Mouse (Mus musculus) kidney, embryonic 14.5 days (tissue): ENCODE measurements around the gene Picalm. TPM values are rescaled to one million over a fixed set of nuclear protein-coding genes. Genes with fewer than 3 reads are reported as not detected.

Experiments
- ATAC-seq: fragments of 200-750 bp; cut with Nextera tagmentation; 2 replicates; pipeline ENCODE4 v1.8.0; 2017; ENCODE audit warnings: moderate number of reproducible peaks, mild to moderate bottlenecking, moderate TSS enrichment, moderate library complexity; ENCODE audit not compliant: low FRiP score, low TSS enrichment
- H3K27ac ChIP-seq: fragments of 300-500 bp; sonication (generic); 2 replicates; pipeline ENCODE4 v1.5.1; 2014; ENCODE audit warnings: low read depth, mild to moderate bottlenecking, low read length, moderate library complexity, mixed read lengths
- H3K27me3 ChIP-seq: fragments of 300-500 bp; sonication (generic); 2 replicates; pipeline ENCODE4 v1.6.1; 2014; ENCODE audit warnings: mild to moderate bottlenecking, low read length; ENCODE audit not compliant: control insufficient read depth, insufficient read depth
- H3K36me3 ChIP-seq: fragments of 300-500 bp; sonication (generic); 2 replicates; pipeline ENCODE4 v1.6.1; 2014; ENCODE audit warnings: low read length, mixed read lengths; ENCODE audit not compliant: control insufficient read depth, insufficient read depth
- H3K4me1 ChIP-seq: fragments of 300-500 bp; sonication (generic); 2 replicates; pipeline ENCODE4 v1.6.1; 2014; ENCODE audit warnings: low read length, mixed read lengths; ENCODE audit not compliant: control insufficient read depth, insufficient read depth
- H3K4me2 ChIP-seq: fragments of 300-500 bp; sonication (generic); replicated peaks from 2 replicates; pipeline ENCODE4 v1.6.1; 2014; ENCODE audit warnings: low read depth, mild to moderate bottlenecking, low read length
- H3K4me3 ChIP-seq: fragments of 300-500 bp; sonication (generic); 2 replicates; pipeline ENCODE4 v1.5.1; 2014; ENCODE audit warnings: mild to moderate bottlenecking, low read length
- H3K9ac ChIP-seq: fragments of 300-500 bp; sonication (generic); 2 replicates; pipeline ENCODE4 v1.6.1; 2014; ENCODE audit warnings: low read depth, mild to moderate bottlenecking, low read length, moderate library complexity
- H3K9me3 ChIP-seq: fragments of 300-500 bp; sonication (generic); 2 replicates; pipeline ENCODE4 v1.6.1; 2016; ENCODE audit warnings: low read length; ENCODE audit not compliant: control insufficient read depth
- WGBS: fragments of 180-500 bp; shearing (Covaris S2); extraction: QIAGEN DNeasy Blood & Tissue Kit; methylation state at CpG from one replicate; pipeline ENCODE4 v1.1.7; 2014; 5-methylcytosine and 5-hydroxymethylcytosine counted together
- polyA plus RNA-seq: library from polyadenylated mRNA; unstranded; fragments of >200 nt; fragmentation: Nextera tagmentation; extraction: Ambion mirVana; gene quantifications from 2 replicates; pipeline ENCODE4 v1.2.1, GENCODE M21; 2014

Gene Picalm
- polyA plus RNA-seq, 1 experiment from 2014 or later = 52.1 TPM

- H3K27ac ChIP-seq = no peak overlapping the region; the same call in 1 of the 2 replicates
- H3K9me3 ChIP-seq = no peaks in the 10 kb centered on the region
- no peaks in the 10 kb centered on the region for H3K36me3 ChIP-seq
- H3K4me3 ChIP-seq = no peak overlapping the region
- H3K9ac ChIP-seq = no peak overlapping the region
- 54% methylated on average over 2 of the region's 2 CpGs for WGBS
- H3K27me3 ChIP-seq = no peaks in the 10 kb centered on the region
- no peak overlapping the region for H3K4me2 ChIP-seq
- peaks cover 22% of the 10 kb centered on the region; the same call in 1 of the 2 replicates for H3K4me1 ChIP-seq
- ATAC-seq = no peak
These were observed 15.0 kb downstream of the Picalm start for GRCm38 (mm10) chr7:90144971-90145370.

GRCm38 (mm10) chr7:90145376-90145775 is 15.4 kb downstream of the Picalm start:
- Histone ChIP-seq H3K27me3 (no peaks in the 10 kb centered on the region), H3K4me2 (0 out of 2 replicates have a peak overlapping the region, but pooled peaks have one; percentile 4), H3K4me1 (peaks cover 22% of the 10 kb centered on the region; the same call in 1 of the 2 replicates), H3K4me3 (no peak overlapping the region), H3K27ac (no peak overlapping the region), H3K36me3 (no peaks in the 10 kb centered on the region), H3K9me3 (no peaks in the 10 kb centered on the region), H3K9ac (no peak overlapping the region)
- no peak for ATAC-seq

GRCm38 (mm10) chr7:90145897-90146296 is 15.9 kb downstream of the Picalm start:
- H3K36me3 ChIP-seq = no peaks in the 10 kb centered on the region
- no peak overlapping the region for H3K4me3 ChIP-seq
- 35% methylated on average over 4 of the region's 4 CpGs for WGBS
- H3K27me3 ChIP-seq = no peaks in the 10 kb centered on the region
- no peak overlapping the region for H3K9ac ChIP-seq
- peak overlapping the region; percentile 56; the same call in 1 of the 2 replicates for H3K27ac ChIP-seq
- H3K4me2 ChIP-seq = 0 out of 2 replicates have a peak overlapping the region, but pooled peaks have one; percentile 13
- H3K9me3 ChIP-seq = no peaks in the 10 kb centered on the region
- H3K4me1 ChIP-seq = peaks cover 22% of the 10 kb centered on the region; the same call in 1 of the 2 replicates
- no peak for ATAC-seq

- 70% methylated on average over 1 of the region's 1 CpGs for WGBS
- Histone ChIP-seq H3K4me3 (no peak overlapping the region), H3K4me2 (0 out of 2 replicates have a peak overlapping the region, but pooled peaks have one; percentile 13), H3K27me3 (no peaks in the 10 kb centered on the region), H3K36me3 (no peaks in the 10 kb centered on the region), H3K9ac (no peak overlapping the region), H3K27ac (peak overlapping the region; percentile 56; the same call in 1 of the 2 replicates), H3K9me3 (no peaks in the 10 kb centered on the region), H3K4me1 (peaks cover 22% of the 10 kb centered on the region; the same call in 1 of the 2 replicates)
- no peak for ATAC-seq
These were observed 16.3 kb downstream of the Picalm start for GRCm38 (mm10) chr7:90146321-90146720.

GRCm38 (mm10) chr7:90148023-90148422 is 18.0 kb downstream of the Picalm start:
- ATAC-seq = no peak

DNA sequence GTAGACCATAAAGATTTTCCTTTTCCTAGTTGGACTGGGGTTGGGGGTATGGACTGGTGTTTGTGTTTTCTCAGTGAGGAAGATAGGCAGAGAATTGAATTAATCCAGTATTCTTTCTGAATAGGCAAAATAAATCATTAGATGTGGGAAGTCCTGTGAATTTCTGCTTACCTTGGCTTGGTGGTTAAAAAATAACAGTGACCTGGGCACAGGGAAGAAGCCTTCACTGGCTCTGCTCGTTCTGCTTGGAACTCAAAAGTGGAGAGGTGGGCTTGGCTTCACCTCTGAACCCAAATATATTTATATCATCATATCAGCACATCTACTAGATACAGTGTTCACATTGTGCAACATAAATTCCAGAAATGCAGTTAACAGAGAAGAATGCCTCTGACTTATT is 18.5 kb downstream of the Picalm start:
- no peak for ATAC-seq
- peaks cover 16% of the 10 kb centered on the region; the same call in 1 of the 2 replicates for H3K4me1 ChIP-seq
- H3K4me3 ChIP-seq = no peak overlapping the region
- WGBS = 18% methylated on average over 1 of the region's 1 CpGs
- H3K27me3 ChIP-seq = no peaks in the 10 kb centered on the region
- no peak overlapping the region for H3K9ac ChIP-seq
- no peak overlapping the region for H3K4me2 ChIP-seq
- no peak overlapping the region for H3K27ac ChIP-seq
- H3K9me3 ChIP-seq = no peaks in the 10 kb centered on the region
- H3K36me3 ChIP-seq = no peaks in the 10 kb centered on the region

More at GRCm38 (mm10) chr7:90148023-90148422, 18.0 kb downstream of the Picalm start:
- no peak overlapping the region for H3K4me3 ChIP-seq
- 78% methylated on average over 2 of the region's 2 CpGs for WGBS
- H3K4me1 ChIP-seq = peaks cover 18% of the 10 kb centered on the region; the same call in 1 of the 2 replicates
- no peak overlapping the region for H3K4me2 ChIP-seq
- no peak overlapping the region for H3K9ac ChIP-seq
- H3K36me3 ChIP-seq = no peaks in the 10 kb centered on the region
- H3K27me3 ChIP-seq = no peaks in the 10 kb centered on the region
- H3K27ac ChIP-seq = no peak overlapping the region
- H3K9me3 ChIP-seq = no peaks in the 10 kb centered on the region

DNA sequence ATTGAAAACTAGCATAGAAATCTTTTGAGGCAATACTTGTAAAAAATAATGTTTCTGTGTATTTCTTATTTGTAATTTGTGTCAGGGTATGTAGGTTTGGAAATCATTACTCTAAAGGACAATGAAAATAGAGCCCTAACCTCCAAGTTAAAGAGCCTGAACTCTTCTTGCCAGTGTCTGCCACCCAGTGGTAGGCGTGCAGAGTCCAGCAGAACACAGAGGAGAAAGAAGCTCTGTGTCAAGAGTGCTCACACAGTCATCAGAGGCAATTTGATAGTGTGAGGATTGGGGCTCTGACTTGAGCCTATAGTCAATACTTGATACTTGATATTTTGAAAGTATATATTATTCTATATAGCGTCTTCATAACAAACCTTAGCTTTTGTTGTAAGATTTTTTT is 20.3 kb downstream of the Picalm start:
- Histone ChIP-seq H3K27me3 (no peaks in the 10 kb centered on the region), H3K27ac (no peak overlapping the region), H3K4me2 (no peak overlapping the region), H3K9me3 (no peaks in the 10 kb centered on the region), H3K9ac (no peak overlapping the region), H3K4me3 (no peak overlapping the region), H3K4me1 (peaks cover 10% of the 10 kb centered on the region; the same call in 1 of the 2 replicates), H3K36me3 (no peaks in the 10 kb centered on the region)
- ATAC-seq = peak; percentile 84; the same call in 1 of the 2 replicates
- 42% methylated on average over 2 of the region's 2 CpGs for WGBS

GRCm38 (mm10) chr7:90158034-90158433 is 28.0 kb downstream of the Picalm start:
- Histone ChIP-seq H3K36me3 (peaks cover 20% of the 10 kb centered on the region; the same call in 1 of the 2 replicates), H3K9ac (no peak overlapping the region), H3K4me3 (no peak overlapping the region), H3K9me3 (no peaks in the 10 kb centered on the region), H3K27me3 (no peaks in the 10 kb centered on the region), H3K4me1 (no peaks in the 10 kb centered on the region), H3K4me2 (no peak overlapping the region), H3K27ac (no peak overlapping the region)
- ATAC-seq = no peak
- 68% methylated on average over 2 of the region's 2 CpGs for WGBS

- no peak for ATAC-seq
- Histone ChIP-seq H3K36me3 (peaks cover 25% of the 10 kb centered on the region; the same call in 1 of the 2 replicates), H3K9me3 (no peaks in the 10 kb centered on the region), H3K4me2 (no peak overlapping the region), H3K4me1 (no peaks in the 10 kb centered on the region), H3K4me3 (no peak overlapping the region), H3K27me3 (no peaks in the 10 kb centered on the region), H3K27ac (no peak overlapping the region), H3K9ac (no peak overlapping the region)
- 76% methylated on average over 5 of the region's 5 CpGs for WGBS
These were observed 30.6 kb downstream of the Picalm start for GRCm38 (mm10) chr7:90160598-90160997.
